Mouse (Mus musculus) brain, adult 2 months (tissue): ENCODE results near the gene Gm27021.

Experiments
- DNase-seq: peaks from one replicate; pipeline ENCODE4 v3.0.0; 2011; ENCODE audit warnings: low read depth, low spot score

Gene Gm27021

GRCm38 (mm10) chr8:120667561-120668373, at the start of gene Gm27021, which contains the start of gene Cox4i1:
TSS of gene Gm27021 (minus strand) at chr8:120668079.
TSS of gene Cox4i1 (plus strand) at chr8:120668222.
- DNase-seq = peak; percentile 97

- no peak for DNase-seq
These were observed 48.3 kb upstream of the Gm27021 start for GRCm38 (mm10) chr8:120715996-120716680.

GRCm38 (mm10) chr8:120715200-120715599, 47.3 kb upstream of the Gm27021 start:
- no peak for DNase-seq

- peak; percentile 45 for DNase-seq
These were observed 41.3 kb upstream of the Gm27021 start for GRCm38 (mm10) chr8:120709176-120709575.

- no peak for DNase-seq
These were observed 38.3 kb upstream of the Gm27021 start for GRCm38 (mm10) chr8:120706193-120706592.

- DNase-seq = no peak
These were observed 37.3 kb upstream of the Gm27021 start for GRCm38 (mm10) chr8:120705163-120705562.

GRCm38 (mm10) chr8:120704203-120704602, 36.3 kb upstream of the Gm27021 start:
- no peak for DNase-seq

GRCm38 (mm10) chr8:120701758-120702465, 34.0 kb upstream of the Gm27021 start:
- DNase-seq = peak; percentile 61

GRCm38 (mm10) chr8:120700053-120700452, 32.2 kb upstream of the Gm27021 start:
- DNase-seq = no peak

GRCm38 (mm10) chr8:120699565-120699964, 31.7 kb upstream of the Gm27021 start:
- no peak for DNase-seq

- DNase-seq = peak; percentile 56
These were observed 31.2 kb upstream of the Gm27021 start for GRCm38 (mm10) chr8:120699079-120699478.

GRCm38 (mm10) chr8:120698426-120698825, 30.5 kb upstream of the Gm27021 start:
- no peak for DNase-seq

- DNase-seq = no peak
These were observed 30.0 kb upstream of the Gm27021 start for GRCm38 (mm10) chr8:120697979-120698272.

GRCm38 (mm10) chr8:120697154-120697978, 29.5 kb upstream of the Gm27021 start:
- DNase-seq = peak; percentile 48

GRCm38 (mm10) chr8:120696401-120697153, 28.7 kb upstream of the Gm27021 start:
- DNase-seq = no peak

GRCm38 (mm10) chr8:120693861-120694493, 26.1 kb upstream of the Gm27021 start:
- no peak for DNase-seq

GRCm38 (mm10) chr8:120692934-120693333, 25.1 kb upstream of the Gm27021 start:
- DNase-seq = no peak

- DNase-seq = no peak
These were observed 20.6 kb upstream of the Gm27021 start for GRCm38 (mm10) chr8:120688511-120688910.

GRCm38 (mm10) chr8:120687786-120688185, 19.9 kb upstream of the Gm27021 start:
- no peak for DNase-seq

GRCm38 (mm10) chr8:120686576-120686975, 18.7 kb upstream of the Gm27021 start:
- no peak for DNase-seq
